Mouse (Mus musculus) adrenal gland, postnatal 36 days (tissue): ENCODE results near the gene Asl. TPM values are rescaled to one million over a fixed set of nuclear protein-coding genes. Genes with fewer than 3 reads are reported as not detected.
"Not testable (repeated sequence)": the region's sequence is repeated elsewhere in the genome, so short reads cannot be mapped to it uniquely, and the experiment has no call there.

Experiments used
- DNase-seq, 2 experiments: peaks; one replicate each; pipeline ENCODE4 v3.0.0; 2021; ENCODE audit warnings: mixed read lengths in 1 of 2
- total RNA-seq, 2 experiments: library from RNA; stranded (reverse); gene quantifications; 2 replicates each; pipeline ENCODE4 v1.2.3; 2021

Gene Asl
- total RNA-seq, 2 experiments from 2014 or later: 100.0 to 138 TPM

DNA sequence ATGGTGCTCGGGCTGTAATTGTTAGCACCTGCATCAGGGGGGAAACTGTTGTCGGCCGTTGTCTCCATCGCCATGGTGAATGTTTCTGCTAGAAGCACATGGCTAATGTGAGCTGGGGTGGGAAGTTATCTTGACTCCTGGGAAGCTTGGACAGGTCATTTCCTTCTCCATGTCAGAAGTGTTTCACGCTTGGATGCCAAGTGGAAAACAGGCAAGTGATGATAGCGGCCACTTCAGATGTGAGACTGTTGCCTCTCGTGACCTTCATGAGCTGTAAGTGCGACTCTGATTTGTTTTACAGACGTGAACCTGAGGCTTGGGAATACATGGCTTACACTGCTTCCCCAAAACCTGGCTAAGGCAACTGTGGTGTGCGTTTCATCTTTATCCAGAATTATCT, 17.5 kb upstream of the Asl start:
- no peak for DNase-seq

DNA sequence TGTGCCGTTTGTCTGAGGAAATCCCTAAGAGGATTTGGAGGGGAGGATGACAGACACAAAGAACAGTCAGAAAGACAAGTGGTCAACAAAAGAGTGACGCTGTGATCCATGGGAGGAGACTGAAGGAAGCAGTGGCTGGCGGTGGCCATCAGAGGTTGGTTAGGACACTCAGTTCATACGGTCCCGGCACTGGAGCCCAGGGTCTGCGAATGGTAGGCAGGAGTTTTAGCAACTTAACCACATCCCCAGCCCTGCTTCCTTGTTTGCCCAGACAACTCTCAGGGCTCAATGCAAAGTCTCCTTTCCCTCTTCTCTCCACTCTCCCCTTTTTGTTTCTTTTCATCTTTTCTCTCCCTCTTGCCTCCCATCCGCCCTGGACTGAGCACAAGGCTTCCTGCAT, 17.1 kb upstream of the Asl start:
- no peak for DNase-seq

DNA sequence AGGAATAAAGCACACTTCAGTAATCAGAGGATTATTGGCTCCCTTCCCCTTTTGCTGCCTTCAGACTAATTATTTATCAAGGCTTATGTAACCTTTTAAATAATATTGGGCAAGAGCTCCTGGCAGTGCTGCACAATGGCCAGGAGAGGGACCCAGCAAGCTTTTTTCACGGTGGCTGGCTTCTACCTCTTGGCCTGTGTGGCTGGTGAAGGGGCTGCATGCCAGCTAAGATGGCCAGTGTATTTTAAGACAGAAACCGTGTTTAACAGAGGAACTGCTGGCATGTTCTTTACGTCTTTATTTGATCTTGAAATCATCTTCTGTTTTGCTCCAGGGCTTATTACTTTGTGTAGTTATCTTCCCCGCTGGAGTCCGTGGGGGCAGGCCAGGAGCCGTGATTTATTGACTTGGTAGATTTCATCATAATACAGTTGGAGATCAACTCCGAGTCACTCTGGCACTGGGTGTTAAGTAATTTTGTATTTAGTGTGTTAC, 15.2 kb upstream of the Asl start:
- DNase-seq: peak; percentile 63 to 70

DNA sequence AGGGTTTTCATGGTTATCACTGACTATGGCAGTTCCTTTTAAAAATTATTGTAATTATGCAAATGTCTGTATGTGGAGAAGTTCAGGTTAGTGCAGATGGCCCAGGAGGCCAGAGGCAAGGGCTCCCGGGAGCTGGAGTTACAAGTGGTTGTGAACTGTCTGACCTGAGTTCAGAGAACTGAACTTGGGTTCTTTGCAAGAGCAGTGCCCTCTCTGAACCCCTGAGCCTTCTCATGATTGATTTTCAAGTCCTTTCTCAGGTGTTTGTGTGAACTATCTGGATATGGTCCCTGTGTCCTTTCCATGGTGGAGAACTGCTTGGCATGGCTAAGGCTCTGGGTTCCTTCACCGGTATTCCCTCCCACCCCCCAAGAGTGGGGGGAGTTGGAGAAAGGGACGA, 14.7 kb upstream of the Asl start:
- DNase-seq: no peak

DNA sequence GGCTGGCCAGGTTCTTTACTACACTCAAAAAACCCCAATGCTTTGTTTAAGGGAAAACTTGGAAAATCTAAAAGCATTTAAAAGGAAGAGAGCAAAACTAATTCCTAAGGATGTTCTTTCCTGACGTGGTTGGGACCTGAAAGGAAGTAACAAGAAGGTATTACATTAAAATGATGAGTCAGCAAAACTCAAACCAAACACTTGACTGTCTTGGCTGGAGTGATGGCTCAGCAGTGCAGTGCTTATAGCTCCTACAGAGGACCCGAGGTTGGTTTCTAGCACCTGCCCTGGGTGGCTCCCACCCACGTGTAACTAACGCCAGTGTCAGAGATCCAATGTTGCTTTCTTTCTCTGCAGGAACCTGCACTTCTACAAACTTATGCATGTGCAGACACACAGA, 12.2 kb upstream of the Asl start:
- no peak for DNase-seq

DNA sequence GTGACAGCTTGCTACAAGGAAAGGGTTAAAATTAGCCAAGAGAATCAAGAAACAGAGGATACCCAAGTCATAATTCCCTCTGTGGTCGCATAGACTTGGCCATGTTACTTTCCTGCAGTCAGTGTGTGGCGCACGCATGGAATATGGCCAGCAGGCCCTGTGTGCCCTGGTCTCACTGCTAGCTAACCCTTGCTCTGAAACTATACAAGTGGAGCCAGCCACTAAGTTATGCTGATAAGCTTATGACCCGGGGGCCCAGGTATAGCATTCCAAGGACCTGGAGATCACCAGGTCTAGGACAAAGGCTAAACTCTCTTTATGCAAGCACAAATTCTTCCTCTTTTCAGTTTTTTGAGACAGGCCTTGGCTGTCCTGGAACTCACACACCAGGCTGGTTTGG, 11.8 kb upstream of the Asl start:
- DNase-seq: no peak

DNA sequence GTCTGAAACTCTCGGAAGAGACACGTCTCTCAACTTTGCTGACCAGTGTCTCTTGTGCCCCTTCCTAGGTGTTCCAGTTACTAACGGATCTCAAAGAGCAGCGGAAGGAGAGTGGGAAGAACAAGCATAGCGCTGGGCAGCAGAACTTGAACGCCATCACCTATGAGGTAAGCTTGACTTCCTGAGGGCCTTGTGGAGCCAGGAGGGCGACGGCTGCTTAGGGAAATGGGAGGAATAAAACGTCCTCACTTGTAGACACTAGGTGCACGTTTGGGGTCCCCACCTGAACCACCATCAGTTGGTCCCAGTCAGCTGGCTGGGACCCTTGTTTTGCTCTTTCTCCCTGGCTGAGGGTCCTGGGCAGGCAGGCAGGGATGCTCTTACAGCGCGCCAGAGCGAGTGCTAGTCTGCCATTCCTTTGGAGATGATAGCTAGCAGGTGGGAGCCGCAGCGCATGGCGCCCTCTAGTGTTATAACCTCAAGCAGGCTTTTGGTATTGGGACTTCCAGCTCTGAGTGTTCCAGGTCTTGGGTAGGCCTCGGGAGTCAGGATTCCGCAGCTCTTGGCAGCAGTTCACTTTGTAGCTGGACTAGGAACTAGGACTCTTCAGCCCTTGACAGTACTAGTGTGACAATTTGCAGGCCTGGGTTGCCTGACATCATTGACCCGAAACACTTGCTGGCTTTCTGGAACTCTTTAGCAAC, 8.9 kb upstream of the Asl start:
- peak; percentile 77 to 82 for DNase-seq

DNA sequence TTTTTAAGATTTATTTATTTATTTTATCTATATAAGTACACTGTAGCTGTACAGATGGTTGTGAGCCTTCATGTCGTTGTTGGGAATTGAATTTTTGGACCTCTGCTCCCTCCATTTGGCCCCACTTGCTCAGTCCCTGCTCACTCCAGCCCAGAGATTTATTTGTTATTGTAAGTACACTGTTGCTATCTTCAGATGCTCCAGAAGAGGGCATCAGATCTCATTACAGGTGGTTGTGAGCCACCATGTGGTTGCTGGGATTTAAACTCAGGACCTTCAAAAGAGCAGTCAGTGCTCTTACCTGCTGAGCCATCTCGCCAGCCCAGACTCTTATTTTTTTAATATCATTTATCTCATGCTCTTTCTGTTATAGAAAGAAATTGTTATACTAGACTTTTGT, 7.3 kb upstream of the Asl start:
- DNase-seq: not testable (repeated sequence)

DNA sequence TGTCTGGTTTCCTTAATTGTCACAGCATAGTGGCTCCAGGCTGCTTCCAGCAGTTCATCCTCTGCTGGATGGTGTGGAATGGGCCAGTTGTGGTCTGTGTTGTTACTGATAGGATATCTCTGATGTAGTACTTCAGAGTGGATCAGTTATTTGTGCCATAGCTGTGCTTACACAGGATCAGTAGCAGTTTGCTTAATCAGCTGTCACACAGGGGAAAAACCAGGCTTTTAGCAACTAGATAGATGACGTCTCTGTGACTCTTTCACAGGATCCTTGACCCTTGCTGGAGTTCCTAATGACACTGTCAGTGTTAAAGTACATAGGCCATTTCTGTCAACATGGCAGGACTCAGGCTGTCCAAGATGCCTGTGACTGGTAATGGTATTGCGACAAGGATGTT, 4.8 kb upstream of the Asl start:
- DNase-seq: no peak

DNA sequence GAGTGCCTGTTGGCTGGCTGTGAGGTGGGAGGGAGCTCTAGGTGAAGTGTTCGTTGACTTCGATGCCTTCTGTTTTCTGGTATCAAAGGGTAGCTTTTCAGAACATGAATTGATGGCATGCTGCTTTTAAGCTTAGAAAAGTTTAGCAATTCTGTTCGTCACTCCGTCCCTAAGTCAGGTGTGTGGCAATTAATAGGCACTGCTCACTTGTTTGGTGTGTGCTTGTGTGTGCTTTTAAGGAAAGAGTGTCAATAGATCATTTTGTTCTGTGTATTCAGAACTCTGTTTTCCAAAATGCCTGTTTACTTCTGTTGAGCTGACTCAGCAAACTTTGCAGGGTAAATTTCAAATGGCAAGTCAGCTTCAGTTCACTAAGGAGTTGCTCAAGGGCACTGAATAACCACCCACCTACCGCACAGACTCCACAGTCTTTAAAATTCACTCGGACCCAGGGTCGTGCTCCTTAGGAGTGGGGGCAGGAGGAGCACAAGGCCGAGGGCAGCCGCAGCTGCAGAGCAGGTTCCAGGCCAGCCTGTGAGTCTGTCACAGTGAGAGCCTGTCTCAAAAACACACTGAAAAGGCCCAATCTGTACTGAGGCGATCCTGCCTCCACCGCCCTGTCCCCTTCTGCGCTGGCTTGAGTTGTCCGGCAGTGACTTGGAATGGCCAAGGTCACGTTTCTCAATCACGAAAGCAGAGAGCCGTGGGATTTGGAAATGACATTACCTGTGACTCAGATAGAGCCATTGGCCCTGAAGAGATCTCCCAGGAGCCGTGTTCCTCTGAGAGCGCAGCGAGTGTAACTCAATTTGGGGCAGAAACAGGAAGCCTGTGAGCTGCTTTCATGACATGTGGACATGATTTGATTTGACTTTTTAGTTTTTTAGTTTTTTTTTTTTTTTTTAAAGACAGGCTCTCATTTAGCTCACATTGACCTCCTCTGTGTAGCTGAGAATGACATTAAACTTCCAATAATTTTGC, 2.7 kb upstream of the Asl start:
- DNase-seq: peak; percentile 66 to 76

DNA sequence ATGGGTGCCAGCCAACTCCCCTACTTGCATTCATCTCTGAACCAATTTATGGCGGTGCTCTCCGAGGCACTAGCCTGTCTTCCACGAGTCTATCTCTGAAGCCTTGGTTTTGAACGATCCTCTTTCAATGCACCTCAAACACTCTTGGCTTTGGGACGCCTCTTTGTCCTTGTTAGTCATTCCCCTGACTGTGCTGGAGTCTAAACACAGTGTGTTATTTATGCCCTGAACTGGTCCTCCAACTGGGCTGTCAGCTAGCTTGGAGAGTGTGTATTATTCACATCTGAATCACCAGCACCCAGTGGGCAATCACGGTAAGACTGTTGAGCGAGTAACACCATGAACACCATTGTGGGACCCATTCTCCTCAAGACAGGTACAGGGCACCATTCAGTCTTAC, 1.4 kb downstream of the Asl start:
- peak; percentile 56 to 62 for DNase-seq

DNA sequence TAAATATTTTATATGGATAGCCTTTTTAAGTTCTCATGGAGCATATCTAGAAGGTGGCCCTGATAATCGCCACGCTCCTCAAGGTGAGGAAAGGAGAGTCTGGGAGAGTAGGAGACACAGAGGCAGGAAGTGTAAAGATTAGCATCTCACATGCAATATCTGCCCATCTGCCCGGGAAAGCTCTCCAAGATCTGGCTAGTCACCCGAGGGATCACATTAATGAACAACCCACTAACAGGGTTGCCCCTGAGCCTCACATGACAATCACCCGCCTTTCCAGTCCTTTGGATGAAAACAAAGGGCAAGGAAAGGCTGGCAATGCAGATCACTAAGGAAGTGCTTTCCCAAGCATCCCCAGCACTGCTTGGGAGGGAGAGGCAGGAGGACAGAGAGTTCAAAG, 1.9 kb downstream of the Asl start:
- DNase-seq: no peak

DNA sequence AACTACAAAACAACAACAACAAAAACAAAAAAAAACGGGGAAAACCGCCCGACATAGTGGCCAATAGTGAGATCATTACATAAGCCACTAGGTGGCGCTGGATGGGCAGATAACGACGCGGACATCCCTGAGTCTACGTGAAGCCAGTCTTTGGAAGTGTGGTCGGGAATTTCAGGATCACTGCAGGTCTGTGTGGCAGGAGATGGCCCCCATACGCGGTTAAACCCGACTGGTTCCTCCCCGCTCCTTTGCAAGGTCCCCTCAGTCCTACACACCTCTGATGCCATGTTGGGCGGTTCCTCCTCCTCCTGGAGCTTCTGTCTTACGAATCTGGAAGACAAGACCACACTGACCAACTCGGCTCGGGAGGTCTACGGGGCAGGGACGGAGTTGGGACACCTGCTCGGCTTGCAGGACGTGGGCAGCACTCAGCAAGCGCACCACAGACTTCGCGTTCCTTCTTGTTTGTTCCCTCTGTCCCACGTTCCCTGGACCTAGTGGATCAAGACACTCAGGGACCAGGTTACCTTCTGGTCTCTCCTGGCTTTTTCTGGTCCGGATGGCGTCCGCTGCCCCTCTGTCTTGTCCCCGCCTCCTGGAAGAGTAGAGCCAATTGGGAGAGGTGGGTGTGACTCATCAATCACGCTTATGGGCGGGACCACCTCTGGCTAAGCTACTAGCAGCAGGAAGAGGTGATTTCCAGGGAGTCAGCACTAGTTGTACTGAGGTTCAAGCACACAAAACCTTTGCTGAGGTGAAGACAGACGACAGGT, 5.1 kb downstream of the Asl start:
- DNase-seq: peak; percentile 91 to 93

DNA sequence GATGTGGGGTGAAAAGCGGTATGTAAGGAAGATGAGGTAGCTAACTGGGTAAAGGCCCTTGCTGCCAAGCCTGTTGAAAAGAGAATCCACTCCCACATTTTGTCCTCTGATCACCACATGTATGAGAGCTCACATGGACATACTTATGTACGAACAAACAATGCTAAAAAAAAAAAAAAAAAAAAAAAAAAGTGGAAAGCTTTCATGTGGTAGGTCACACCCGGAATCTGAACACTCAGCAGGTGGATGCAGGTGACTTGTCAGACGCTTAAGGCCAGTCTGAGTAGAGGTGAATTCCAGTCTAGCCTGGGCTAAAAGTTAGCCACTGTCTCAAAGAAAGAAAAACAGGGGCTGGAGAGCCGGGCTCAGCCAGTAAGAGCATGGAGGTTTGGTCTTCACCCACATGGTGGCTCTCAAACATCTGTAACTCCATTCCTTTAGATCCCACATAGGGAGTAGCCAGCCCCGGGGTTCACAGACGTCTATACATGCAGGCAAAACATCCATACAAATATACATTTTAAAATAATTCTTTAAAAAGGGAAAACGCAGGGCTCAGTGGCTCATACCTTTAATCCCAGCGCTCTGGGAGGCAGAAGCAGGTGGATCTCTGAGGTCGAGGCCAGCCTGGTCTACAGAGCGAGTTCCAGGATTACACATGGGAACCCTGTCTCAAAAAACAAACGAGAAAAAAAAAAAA, 5.8 kb downstream of the Asl start:
- DNase-seq: no peak

DNA sequence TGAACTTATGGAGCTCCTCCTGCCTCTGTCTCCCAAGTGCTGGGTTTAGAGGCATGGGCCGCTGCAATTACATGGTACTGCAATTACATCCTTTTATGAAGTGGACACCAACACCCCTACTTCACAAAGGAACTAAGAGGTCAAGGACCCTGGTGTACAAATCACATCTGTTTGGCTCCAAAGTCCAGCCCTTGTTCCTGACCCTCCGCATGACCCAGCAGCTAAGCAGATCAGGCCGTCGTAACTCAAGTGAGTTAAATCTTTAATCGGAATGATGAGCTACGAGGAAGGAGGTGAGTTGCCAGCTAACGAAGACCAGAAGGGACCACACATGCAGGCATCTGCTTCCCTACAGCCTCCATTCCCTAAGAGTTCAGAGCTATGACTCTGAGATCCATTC, 6.7 kb downstream of the Asl start:
- no peak for DNase-seq

DNA sequence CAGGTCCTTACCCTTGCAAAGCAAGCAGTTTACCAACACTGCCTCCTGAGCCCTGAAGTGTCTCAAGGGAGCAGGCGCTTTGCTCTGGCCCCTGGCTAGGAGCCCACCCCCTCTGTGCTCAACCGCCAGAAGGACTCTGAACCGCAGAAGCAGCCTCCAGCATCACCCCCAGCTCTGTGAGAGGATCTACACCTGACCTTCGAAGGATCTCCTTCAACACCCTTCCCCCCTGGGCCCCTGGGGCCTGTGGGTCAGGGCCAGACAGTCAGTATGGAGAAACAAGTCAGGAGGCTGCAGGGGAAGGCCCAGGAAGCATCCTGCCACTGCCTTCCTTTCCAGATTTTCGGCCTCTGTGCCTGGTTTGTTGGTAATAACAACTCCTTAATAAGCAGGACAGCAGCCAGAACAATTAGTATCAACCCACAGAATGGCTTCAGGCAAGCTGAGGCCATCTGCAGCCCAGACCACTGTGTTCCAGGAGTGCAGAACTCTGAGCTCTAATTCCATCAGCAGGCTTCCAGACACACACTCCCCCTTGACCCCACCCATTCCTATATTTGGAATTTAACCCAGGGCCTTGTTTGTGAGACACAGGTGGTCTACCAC, 7.6 kb downstream of the Asl start:
- no peak for DNase-seq

DNA sequence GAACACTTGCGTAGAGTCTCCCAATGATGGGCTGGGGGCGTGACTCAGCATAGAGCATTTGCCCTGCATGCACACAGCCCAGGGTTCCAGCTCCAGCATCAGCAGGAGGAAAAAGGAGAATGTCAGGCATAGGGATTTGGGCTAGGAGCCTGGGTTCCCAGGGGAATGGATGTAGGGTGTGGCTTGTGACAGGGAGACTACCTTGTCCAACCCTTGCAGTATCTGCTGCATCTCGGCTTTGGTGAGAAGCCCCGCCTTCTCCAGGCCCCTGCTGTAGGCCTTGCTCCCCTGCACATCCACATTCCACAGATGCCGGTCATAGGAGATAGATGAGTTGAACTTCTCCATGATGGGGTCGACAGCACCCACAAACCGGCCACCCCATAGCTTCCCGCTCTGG, 9.6 kb downstream of the Asl start:
- DNase-seq: no peak

DNA sequence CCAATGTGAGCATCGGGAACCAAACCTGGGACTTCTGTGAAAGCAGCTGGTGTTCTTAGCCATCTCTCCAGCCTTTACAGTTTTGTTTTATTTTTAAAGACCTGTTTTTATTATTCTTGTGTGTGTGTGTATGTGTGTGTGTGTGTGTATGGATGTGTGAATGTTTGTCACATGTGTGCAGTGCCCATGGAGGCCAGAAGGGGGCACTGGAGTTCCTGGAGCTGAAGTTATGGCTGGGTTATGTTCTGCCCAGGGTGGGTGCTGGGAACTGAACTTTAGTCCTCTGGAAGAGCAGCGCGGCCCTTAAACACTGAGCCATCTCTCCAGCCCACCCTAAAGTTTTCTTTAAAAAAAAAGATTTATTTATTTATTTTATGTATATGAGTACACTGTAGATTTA, 13.9 kb downstream of the Asl start:
- DNase-seq: no peak

DNA sequence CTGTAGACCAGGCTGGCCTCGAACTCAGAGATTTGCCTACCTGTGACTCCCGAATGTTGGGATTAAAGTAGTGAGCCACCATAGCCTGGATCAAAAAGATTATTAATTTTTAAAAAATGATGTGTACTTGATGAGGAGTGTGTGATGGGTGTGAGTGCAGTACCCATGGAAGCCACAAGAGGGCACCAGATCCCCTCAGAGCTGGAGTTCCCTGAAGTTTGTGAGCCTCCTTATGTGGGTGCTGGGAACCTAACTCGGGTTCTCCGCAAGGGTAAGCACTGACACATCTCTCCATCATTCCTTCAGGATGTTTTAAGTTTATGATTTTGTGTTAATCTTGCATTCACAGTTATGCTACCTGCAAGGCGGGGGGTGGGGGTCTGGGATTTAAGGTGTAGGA, 18.1 kb downstream of the Asl start:
- DNase-seq: no peak

DNA sequence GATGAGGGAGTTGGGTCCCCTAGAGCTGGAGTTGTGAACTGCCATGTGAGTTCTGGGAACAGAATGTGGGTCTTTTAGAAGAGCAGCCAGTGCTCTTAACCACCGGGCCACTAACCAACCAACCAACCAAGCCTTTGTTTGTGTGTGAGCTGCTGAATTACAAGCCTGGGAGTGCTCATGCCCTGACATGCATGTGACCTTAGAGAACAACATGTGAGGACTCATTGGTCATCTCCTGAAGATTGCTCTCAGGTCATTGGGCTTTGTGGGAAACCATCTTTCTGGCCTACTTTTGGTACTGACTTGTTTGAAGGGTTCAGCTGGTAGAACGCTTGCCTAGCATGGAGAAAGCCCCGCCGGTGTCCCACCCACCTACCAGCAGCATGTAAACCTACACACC, 19.3 kb downstream of the Asl start:
- no peak for DNase-seq

DNA sequence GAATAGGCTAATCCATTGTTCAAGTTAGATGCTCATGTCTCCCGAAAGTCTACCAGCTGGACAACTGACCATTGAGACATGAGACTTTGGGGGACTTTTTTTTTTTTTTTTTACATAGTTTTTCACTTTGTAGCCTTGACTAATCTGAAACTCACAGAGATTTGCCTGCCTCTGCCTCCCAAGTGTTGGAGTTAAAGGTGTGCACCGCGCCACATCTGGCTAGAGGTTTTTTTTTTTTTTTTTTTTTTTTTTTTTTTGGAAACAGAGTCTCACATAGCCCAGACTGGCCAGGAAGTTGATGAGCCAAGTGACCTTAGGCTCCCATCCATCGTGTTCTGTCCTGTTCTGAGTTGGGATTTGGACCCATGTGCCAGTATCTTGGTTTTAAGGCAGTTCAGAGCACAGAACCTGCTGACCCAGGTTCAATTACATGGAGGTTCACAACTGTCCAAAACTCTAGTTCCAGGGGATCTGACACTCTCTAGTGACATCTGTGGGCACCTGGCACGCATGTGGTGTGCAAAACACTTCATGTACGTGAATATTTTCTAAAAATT, 20.9 kb downstream of the Asl start:
- no peak for DNase-seq
